9 mouse cellular contexts compared by ENCODE assay signal in the genomic region with DNA sequence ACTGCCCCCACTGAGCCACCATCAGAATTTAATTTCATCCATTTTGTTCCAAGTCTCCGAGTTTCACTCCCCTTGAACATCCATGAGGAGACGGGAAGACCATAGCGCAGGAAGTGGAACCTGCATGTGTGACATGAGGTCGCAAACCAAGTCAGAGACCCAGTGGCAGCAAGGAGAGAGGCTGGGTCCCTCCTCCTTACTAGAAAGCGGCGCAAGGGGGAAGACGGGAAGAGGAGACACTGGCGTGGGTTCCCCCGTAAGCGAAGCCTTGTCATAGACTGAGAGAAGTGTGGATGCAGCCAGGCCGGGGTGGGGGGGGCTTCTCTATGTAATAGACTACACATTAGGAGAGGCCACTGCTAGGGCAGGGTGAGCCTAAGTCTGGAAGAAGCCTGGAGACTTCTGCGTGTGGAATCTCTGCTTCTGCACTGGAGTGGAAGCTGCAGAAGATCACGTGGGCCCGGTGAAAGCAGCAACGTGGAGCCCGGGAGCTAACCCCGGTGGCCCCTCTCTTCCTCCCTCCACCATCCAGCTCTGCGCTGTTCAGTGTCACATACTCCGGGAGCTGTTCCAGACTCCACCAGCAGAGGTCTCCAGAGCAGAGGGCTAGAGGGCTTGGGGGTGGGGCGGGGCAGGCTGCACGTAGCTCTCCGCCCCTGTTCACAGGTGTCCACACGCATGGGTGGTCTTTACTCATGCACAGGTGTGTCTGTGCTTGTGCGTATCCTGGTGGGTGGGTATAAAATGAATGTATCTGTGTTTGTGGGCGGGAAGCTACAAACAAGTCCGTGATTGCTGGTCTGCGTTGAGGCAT.
A peak's percentile ranks its signal among the peaks of the same experiment; 100 is the strongest.
DNase-seq lines count a peak whose midpoint lies in the region; ATAC-seq and TF ChIP-seq lines count a peak whose summit lies in the region.
"Had no signal": no experiment of that assay in that cellular context is flagged by ENCODE, and none has a peak within 500 bp of the region (broad histone marks: within the 10 kb centered on the region; RNA-seq: fewer than 3 reads in every experiment).

No protein-coding gene starts in this region.

- H3K4me1 ChIP-seq in hindbrain, embryonic 10.5 days (replicated peaks): peaks cover 58% of the 10 kb centered on the region
- peaks cover 38% of the 10 kb centered on the region for H3K4me1 ChIP-seq in lung, embryonic 15.5 days
- peaks cover 41% of the 10 kb centered on the region for H3K4me1 ChIP-seq in thymus, adult 2 months (replicated peaks; ENCODE audit: control insufficient read depth, insufficient read depth, low read length)

- H3K9ac ChIP-seq in lung, embryonic 15.5 days: peak overlapping the region; percentile 15; the same call in 1 of the 2 replicates

- no peaks in the 10 kb centered on the region for H3K36me3 ChIP-seq in hindbrain, embryonic 10.5 days
- no peaks in the 10 kb centered on the region for H3K36me3 ChIP-seq in lung, embryonic 15.5 days
- no peaks in the 10 kb centered on the region for H3K36me3 ChIP-seq in thymus, adult 2 months (ENCODE audit: control insufficient read depth, insufficient read depth, low read length)

- H3K27me3 ChIP-seq in hindbrain, embryonic 10.5 days (ENCODE audit: insufficient read depth, poor library complexity, severe bottlenecking): peaks cover 35% of the 10 kb centered on the region
- no peaks in the 10 kb centered on the region for H3K27me3 ChIP-seq in lung, embryonic 15.5 days
- H3K27me3 ChIP-seq in thymus, adult 2 months (ENCODE audit: control insufficient read depth, insufficient read depth, low read length): no peaks in the 10 kb centered on the region

- peaks cover 12% of the 10 kb centered on the region; the same call in 1 of the 2 replicates for H3K9me3 ChIP-seq in hindbrain, embryonic 10.5 days
- no peaks in the 10 kb centered on the region for H3K9me3 ChIP-seq in lung, embryonic 15.5 days

- WGBS in hindbrain, embryonic 10.5 days: 24% methylated on average over 27 of the region's 27 CpGs
- 15% methylated on average over 27 of the region's 27 CpGs for WGBS in lung, embryonic 15.5 days
- 17% methylated on average over 27 of the region's 27 CpGs for WGBS in thymus, adult 2 months

- peak; percentile 81 for DNase-seq in MN1 (ENCODE audit: low spot score)
- peak; percentile 59 for DNase-seq in cerebellum, adult 9-10 months
- peak; percentile 27 to 89 for DNase-seq in frontal cortex, adult 2 months (ENCODE audit: extremely low spot score in 1 of 2, low spot score in 1 of 2)
- peak; percentile 91 for DNase-seq in hindbrain, embryonic 10.5 days (ENCODE audit: low spot score)
- peak; percentile 59 for DNase-seq in layer of hippocampus, adult 9-10 months (ENCODE audit: low spot score)
- DNase-seq in ovary, adult 18-20 months (ENCODE audit: low spot score): peak; percentile 43
- DNase-seq in thymus, adult 2 months: peak; percentile 94

- peak; percentile 76 for ATAC-seq in lung, embryonic 15.5 days (ENCODE audit: borderline replicate concordance, extremely low read depth, low FRiP score, low TSS enrichment)

- H3K4me2 ChIP-seq in lung, embryonic 15.5 days: peak overlapping the region; percentile 48

- TF ChIP-seq POLR2A in thymus, adult 2 months (IDR thresholded peaks at IDR 0.05; ENCODE audit: control insufficient read depth, extremely low read depth, insufficient read depth, low read length, poor library complexity): no peak

- peak overlapping the region; percentile 81 for H3K27ac ChIP-seq in hindbrain, embryonic 10.5 days
- H3K27ac ChIP-seq in lung, embryonic 15.5 days: no peak overlapping the region
- H3K27ac ChIP-seq in thymus, adult 2 months (ENCODE audit: control insufficient read depth, insufficient read depth, low read length): no peak overlapping the region

- peak; percentile 95 for TF ChIP-seq CTCF in thymus, adult 2 months (IDR thresholded peaks at IDR 0.05; ENCODE audit: borderline replicate concordance, control insufficient read depth, extremely low read depth, insufficient read depth, low read length, poor library complexity)

- peak overlapping the region; percentile 36 for H3K4me3 ChIP-seq in hindbrain, embryonic 10.5 days
- no peak overlapping the region for H3K4me3 ChIP-seq in lung, embryonic 15.5 days
- H3K4me3 ChIP-seq in thymus, adult 2 months (ENCODE audit: control insufficient read depth, insufficient read depth, low read length): no peak overlapping the region
- H3K4me3 ChIP-seq: myocyte had no signal

Comparison
In these comparisons a context has a peak if more than half of its experiments do, and no peak if none do; other contexts are left out.
1. DNase-seq: peak in every context shown above with its lines; median percentile 94 in thymus, adult 2 months; 91 in hindbrain, embryonic 10.5 days; 81 in MN1; 59 in cerebellum, adult 9-10 months; 59 in layer of hippocampus, adult 9-10 months; 58 in frontal cortex, adult 2 months; 43 in ovary, adult 18-20 months.